Mouse (Mus musculus): ENCODE measurements around the gene Psmb9. TPM values are rescaled to one million over a fixed set of nuclear protein-coding genes. Genes with fewer than 3 reads are reported as not detected.
"Not testable (repeated sequence)": the region's sequence is repeated elsewhere in the genome, so short reads cannot be mapped to it uniquely, and the experiment has no call there.

Gene Psmb9
- polyA plus RNA-seq, 1 experiment from 2014 or later: 0.49 TPM

- Histone ChIP-seq H3K36me3 (no peaks in the 10 kb centered on the region), H3K27ac (replicated peaks) (no peak overlapping the region), H3K27me3 (ENCODE audit: low read depth, poor library complexity, severe bottlenecking) (no peaks in the 10 kb centered on the region), H3K4me1 (no peaks in the 10 kb centered on the region), H3K9me3 (replicated peaks) (peaks cover 8% of the 10 kb centered on the region; the same call in 1 of the 2 replicates), H3K4me3 (no peak overlapping the region)
- WGBS: 45% methylated on average over 13 of the region's 13 CpGs
- DNase-seq (ENCODE audit: low spot score): peak; percentile 66
These were observed 16.6 kb downstream of the Psmb9 start for GRCm38 (mm10) chr17:34170877-34171498.

GRCm38 (mm10) chr17:34170487-34170876 is 17.1 kb downstream of the Psmb9 start:
- 35% methylated on average over 4 of the region's 4 CpGs for WGBS
- no peaks in the 10 kb centered on the region for H3K27me3 ChIP-seq (ENCODE audit: low read depth, poor library complexity, severe bottlenecking)
- H3K36me3 ChIP-seq: no peaks in the 10 kb centered on the region
- peaks cover 8% of the 10 kb centered on the region; the same call in 1 of the 2 replicates for H3K9me3 ChIP-seq (replicated peaks)
- no peak overlapping the region for H3K4me3 ChIP-seq
- DNase-seq (ENCODE audit: low spot score): no peak
- no peaks in the 10 kb centered on the region for H3K4me1 ChIP-seq
- no peak overlapping the region for H3K27ac ChIP-seq (replicated peaks)

- Histone ChIP-seq H3K27ac (replicated peaks) (no peak overlapping the region), H3K9me3 (replicated peaks) (peaks cover 8% of the 10 kb centered on the region; the same call in 1 of the 2 replicates), H3K36me3 (no peaks in the 10 kb centered on the region), H3K4me1 (no peaks in the 10 kb centered on the region), H3K4me3 (no peak overlapping the region), H3K27me3 (ENCODE audit: low read depth, poor library complexity, severe bottlenecking) (no peaks in the 10 kb centered on the region)
- DNase-seq (ENCODE audit: low spot score): peak; percentile 37
- 6% methylated on average over 2 of the region's 2 CpGs for WGBS
These were observed 18.3 kb downstream of the Psmb9 start for GRCm38 (mm10) chr17:34169279-34169678.

- Histone ChIP-seq H3K4me3 (no peak overlapping the region), H3K36me3 (no peaks in the 10 kb centered on the region), H3K9me3 (replicated peaks) (no peaks in the 10 kb centered on the region; the same call in 1 of the 2 replicates), H3K27ac (replicated peaks) (no peak overlapping the region), H3K27me3 (ENCODE audit: low read depth, poor library complexity, severe bottlenecking) (no peaks in the 10 kb centered on the region), H3K4me1 (no peaks in the 10 kb centered on the region)
- DNase-seq (ENCODE audit: low spot score): no peak
- 84% methylated on average over 6 of the region's 6 CpGs for WGBS
These were observed 22.4 kb downstream of the Psmb9 start for GRCm38 (mm10) chr17:34165033-34165730.

- Histone ChIP-seq H3K27ac (replicated peaks) (no peak overlapping the region), H3K4me3 (no peak overlapping the region), H3K36me3 (no peaks in the 10 kb centered on the region), H3K9me3 (replicated peaks) (no peaks in the 10 kb centered on the region; the same call in 1 of the 2 replicates), H3K27me3 (ENCODE audit: low read depth, poor library complexity, severe bottlenecking) (no peaks in the 10 kb centered on the region), H3K4me1 (no peaks in the 10 kb centered on the region)
- WGBS: 47% methylated on average over 9 of the region's 9 CpGs
- no peak for DNase-seq (ENCODE audit: low spot score)
These were observed 23.2 kb downstream of the Psmb9 start for GRCm38 (mm10) chr17:34164202-34164895.

GRCm38 (mm10) chr17:34155534-34155933 is 32.0 kb downstream of the Psmb9 start:
- WGBS: 65% methylated on average over 5 of the region's 5 CpGs
- H3K36me3 ChIP-seq: no peaks in the 10 kb centered on the region
- no peaks in the 10 kb centered on the region for H3K9me3 ChIP-seq (replicated peaks)
- no peaks in the 10 kb centered on the region for H3K27me3 ChIP-seq (ENCODE audit: low read depth, poor library complexity, severe bottlenecking)
- no peak overlapping the region for H3K4me3 ChIP-seq
- no peak for DNase-seq (ENCODE audit: low spot score)
- no peak overlapping the region for H3K27ac ChIP-seq (replicated peaks)
- no peaks in the 10 kb centered on the region for H3K4me1 ChIP-seq

GRCm38 (mm10) chr17:34152923-34153322 is 34.6 kb downstream of the Psmb9 start, which contains the start of gene H2-DMb1:
Gene H2-DMb1, plus strand, starts transcription at chr17:34153072.
- Histone ChIP-seq H3K4me3 (no peak within 1 kb of the TSS), H3K9me3 (replicated peaks) (no peaks in the 10 kb centered on the region), H3K4me1 (no peaks in the 10 kb centered on the region), H3K27ac (replicated peaks) (no peak within 1 kb of the TSS), H3K36me3 (no peaks in the 10 kb centered on the region), H3K27me3 (ENCODE audit: low read depth, poor library complexity, severe bottlenecking) (no peaks in the 10 kb centered on the region)
- no peak for DNase-seq (ENCODE audit: low spot score)
- WGBS: 69% methylated on average over 4 of the region's 4 CpGs

- H3K27ac ChIP-seq (replicated peaks): no peak overlapping the region
- H3K4me3 ChIP-seq: no peak overlapping the region
- 65% methylated on average over 3 of the region's 3 CpGs for WGBS
- DNase-seq (ENCODE audit: low spot score): no peak
- peaks cover 18% of the 10 kb centered on the region for H3K27me3 ChIP-seq (ENCODE audit: low read depth, poor library complexity, severe bottlenecking)
- H3K4me1 ChIP-seq: peaks cover 12% of the 10 kb centered on the region
- H3K9me3 ChIP-seq (replicated peaks): no peaks in the 10 kb centered on the region
- H3K36me3 ChIP-seq: no peaks in the 10 kb centered on the region
These were observed 42.6 kb downstream of the Psmb9 start for GRCm38 (mm10) chr17:34144960-34145371.

- H3K4me1 ChIP-seq: peaks cover 20% of the 10 kb centered on the region
These were observed 43.3 kb downstream of the Psmb9 start for GRCm38 (mm10) chr17:34144221-34144620.

GRCm38 (mm10) chr17:34143461-34143860 is 44.1 kb downstream of the Psmb9 start:
- no peak overlapping the region for H3K27ac ChIP-seq (replicated peaks)
- H3K4me3 ChIP-seq: no peak overlapping the region
- peaks cover 33% of the 10 kb centered on the region for H3K27me3 ChIP-seq (ENCODE audit: low read depth, poor library complexity, severe bottlenecking)
- H3K4me1 ChIP-seq: peaks cover 25% of the 10 kb centered on the region
- no peak for DNase-seq (ENCODE audit: low spot score)
- 65% methylated on average over 5 of the region's 5 CpGs for WGBS
- no peaks in the 10 kb centered on the region for H3K9me3 ChIP-seq (replicated peaks)
- H3K36me3 ChIP-seq: no peaks in the 10 kb centered on the region

More at GRCm38 (mm10) chr17:34144221-34144620, 43.3 kb downstream of the Psmb9 start:
- H3K27me3 ChIP-seq (ENCODE audit: low read depth, poor library complexity, severe bottlenecking): peaks cover 26% of the 10 kb centered on the region
- WGBS: 83% methylated on average over 4 of the region's 4 CpGs
- not testable (repeated sequence) for DNase-seq (ENCODE audit: low spot score); H3K36me3 ChIP-seq; H3K27ac ChIP-seq (replicated peaks); H3K4me3 ChIP-seq; H3K9me3 ChIP-seq (replicated peaks)

GRCm38 (mm10) chr17:34143033-34143432 is 44.5 kb downstream of the Psmb9 start, which contains the start of gene H2-DMb2:
Gene H2-DMb2, plus strand, starts transcription at chr17:34143307.
- 45% methylated on average over 7 of the region's 7 CpGs for WGBS
- Histone ChIP-seq H3K4me3 (no peak within 1 kb of the TSS), H3K27ac (replicated peaks) (no peak within 1 kb of the TSS), H3K27me3 (ENCODE audit: low read depth, poor library complexity, severe bottlenecking) (peaks cover 38% of the 10 kb centered on the region), H3K36me3 (no peaks in the 10 kb centered on the region), H3K9me3 (replicated peaks) (no peaks in the 10 kb centered on the region), H3K4me1 (peaks cover 25% of the 10 kb centered on the region)
- no peak for DNase-seq (ENCODE audit: low spot score)

- H3K27ac ChIP-seq (replicated peaks): no peak overlapping the region
- H3K4me3 ChIP-seq: no peak overlapping the region
- 83% methylated on average over 7 of the region's 7 CpGs for WGBS
- no peak for DNase-seq (ENCODE audit: low spot score)
- H3K4me1 ChIP-seq: peaks cover 25% of the 10 kb centered on the region
- no peaks in the 10 kb centered on the region for H3K36me3 ChIP-seq
- peaks cover 43% of the 10 kb centered on the region for H3K27me3 ChIP-seq (ENCODE audit: low read depth, poor library complexity, severe bottlenecking)
- H3K9me3 ChIP-seq (replicated peaks): no peaks in the 10 kb centered on the region
These were observed 45.0 kb downstream of the Psmb9 start for GRCm38 (mm10) chr17:34142456-34143010.
